In the genomic region with DNA sequence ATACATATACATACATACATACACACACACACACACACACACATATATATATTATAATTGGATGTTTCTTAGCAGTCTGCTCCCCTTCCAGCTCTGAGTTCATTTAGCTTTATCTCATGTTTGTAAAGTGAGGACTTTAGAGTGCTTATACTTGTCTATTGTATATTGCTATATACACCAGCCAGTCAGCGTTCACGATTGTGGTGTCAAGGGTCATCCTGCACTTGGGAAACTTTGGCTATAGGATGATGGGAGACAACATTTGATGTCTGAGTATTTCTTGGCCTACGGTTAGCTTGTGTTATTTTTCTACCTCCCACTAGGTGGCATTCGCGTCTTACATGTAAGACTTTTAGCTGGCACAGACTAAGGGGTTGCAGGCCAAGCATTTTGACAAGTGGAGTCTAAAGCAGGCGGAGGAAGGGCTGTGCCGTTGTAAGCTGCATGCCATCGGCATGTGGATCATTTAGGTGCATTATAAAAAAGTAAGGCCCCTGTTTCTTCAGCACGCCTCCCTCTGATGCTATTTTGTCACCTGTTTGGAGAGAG, we compare ENCODE assay signal across 7 mouse cellular contexts. TPM values are rescaled to one million over a fixed set of nuclear protein-coding genes. Genes with fewer than 3 reads are reported as not detected.
DNase-seq lines count a peak whose midpoint lies in the region; ATAC-seq lines count a peak whose summit lies in the region.

No protein-coding gene starts in this region.

- H3K4me2 ChIP-seq in hindbrain, embryonic 13.5 days = no peak overlapping the region

- no peaks in the 10 kb centered on the region for H3K9me3 ChIP-seq in hindbrain, embryonic 13.5 days

- H3K27me3 ChIP-seq in hindbrain, embryonic 13.5 days = no peaks in the 10 kb centered on the region

- ATAC-seq in hindbrain, embryonic 13.5 days (ENCODE audit: low FRiP score) = peak; percentile 72; the same call in 1 of the 2 replicates

- peaks cover 38% of the 10 kb centered on the region for H3K36me3 ChIP-seq in hindbrain, embryonic 13.5 days

- H3K27ac ChIP-seq in hindbrain, embryonic 13.5 days = no peak overlapping the region

- no peak overlapping the region for H3K9ac ChIP-seq in hindbrain, embryonic 13.5 days

- WGBS in hindbrain, embryonic 13.5 days = 19% methylated on average over 9 of the region's 9 CpGs

- H3K4me1 ChIP-seq in hindbrain, embryonic 13.5 days (replicated peaks) = peaks cover 3% of the 10 kb centered on the region; the same call in 1 of the 2 replicates

- no peak overlapping the region for H3K4me3 ChIP-seq in hindbrain, embryonic 13.5 days

- peak; percentile 23 for DNase-seq in T-cell, adult 2 months (ENCODE audit: low spot score)
- DNase-seq in cerebellum, adult 8-10 months = peak; percentile 53
- peak; percentile 71 for DNase-seq in forelimb bud, embryonic 11.5 days (ENCODE audit: low read depth, low spot score)
- DNase-seq in layer of hippocampus, postnatal 10 days (ENCODE audit: low spot score in 2 of 2) = peak; percentile 71 to 72
- DNase-seq in lung, postnatal 10 days = peak; percentile 82
- peak; percentile 67 for DNase-seq in retina, postnatal 7 days (ENCODE audit: low read depth, low spot score)

RNA-seq across cellular contexts. Expression of a gene that starts 13.4 kb away (rescaled TPM):
- polyA plus RNA-seq in hindbrain, embryonic 13.5 days (2015; fragmentation: Nextera tagmentation; extraction: Ambion mirVana) = 26.6 TPM in 2 replicates
- total RNA-seq in layer of hippocampus, postnatal 10 days (2021) = 10 to 100 TPM; 16.1 to 18.5 TPM

RNA-seq across cellular contexts. Expression of a gene that starts 21.7 kb away (rescaled TPM):
- 0.78 and 1.5 TPM in 2 replicates for polyA plus RNA-seq in hindbrain, embryonic 13.5 days (2015; fragmentation: Nextera tagmentation; extraction: Ambion mirVana)
- 1 to 10 TPM in 1 of 2 experiments, under 1 TPM in 1; 0.71 to 1.0 TPM for total RNA-seq in layer of hippocampus, postnatal 10 days (2021)

Comparison
In these comparisons a context has a peak if more than half of its experiments do, and no peak if none do; other contexts are left out.
1. DNase-seq: peak in every context shown above with its lines; median percentile 82 in lung, postnatal 10 days; 72 in layer of hippocampus, postnatal 10 days; 71 in forelimb bud, embryonic 11.5 days; 67 in retina, postnatal 7 days; 53 in cerebellum, adult 8-10 months; 23 in T-cell, adult 2 months.